Mouse (Mus musculus): ENCODE data around the gene Apoc2.
A peak's percentile ranks its signal among the peaks of the same experiment; 100 is the strongest.

Apoc2 gene

GRCm38 (mm10) chr7:19678901-19679300, 1.2 kb upstream of the Apoc2 start:
- DNase-seq (ENCODE audit: low spot score) = no peak

DNA sequence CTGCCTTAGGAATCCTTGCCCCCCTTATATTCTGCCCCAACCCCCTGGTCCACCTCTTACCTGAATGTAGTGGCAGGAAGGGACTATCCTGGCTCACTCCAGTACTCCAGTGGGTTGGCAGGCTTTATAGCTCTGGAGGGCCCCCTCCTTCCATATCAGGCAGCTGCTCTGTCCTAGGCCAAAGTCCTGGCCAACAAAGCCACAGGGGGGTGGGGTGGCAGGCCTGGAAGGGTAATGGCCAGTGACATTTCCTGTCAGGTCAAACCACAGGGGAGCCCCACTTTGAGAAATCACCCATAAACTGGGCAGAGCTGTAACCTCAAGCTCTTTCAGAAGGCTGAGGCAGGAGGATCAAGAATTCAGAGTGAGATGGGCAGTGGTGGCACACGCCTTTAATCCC, 1.1 kb downstream of the Apoc2 start:
- no peak for DNase-seq (ENCODE audit: low spot score)

- DNase-seq (ENCODE audit: low spot score) = no peak
Observed at GRCm38 (mm10) chr7:19675824-19676223, 1.9 kb downstream of the Apoc2 start.

GRCm38 (mm10) chr7:19673083-19673699, 4.5 kb downstream of the Apoc2 start:
- DNase-seq (ENCODE audit: low spot score) = no peak

DNA sequence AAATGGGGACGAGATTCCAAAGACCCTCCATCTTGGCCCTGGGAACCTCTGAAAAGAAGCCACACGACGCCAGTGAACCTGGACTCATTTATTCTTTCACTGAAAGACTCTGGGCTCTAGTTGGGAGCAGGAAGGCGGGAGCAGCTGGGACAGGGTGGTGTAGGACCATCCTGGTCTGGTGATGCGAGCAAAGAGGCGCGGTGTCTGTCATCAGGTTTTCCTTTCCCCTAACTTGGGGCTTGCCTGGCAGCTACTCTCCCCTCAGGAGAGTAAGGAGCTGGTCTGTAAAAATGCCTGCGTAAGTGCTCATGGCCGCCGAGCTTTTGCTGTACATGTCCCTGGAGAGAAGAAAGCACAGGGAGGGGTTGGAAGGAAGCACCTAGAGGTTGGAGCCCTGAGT, 6.2 kb downstream of the Apoc2 start:
- DNase-seq (ENCODE audit: low spot score) = no peak

DNA sequence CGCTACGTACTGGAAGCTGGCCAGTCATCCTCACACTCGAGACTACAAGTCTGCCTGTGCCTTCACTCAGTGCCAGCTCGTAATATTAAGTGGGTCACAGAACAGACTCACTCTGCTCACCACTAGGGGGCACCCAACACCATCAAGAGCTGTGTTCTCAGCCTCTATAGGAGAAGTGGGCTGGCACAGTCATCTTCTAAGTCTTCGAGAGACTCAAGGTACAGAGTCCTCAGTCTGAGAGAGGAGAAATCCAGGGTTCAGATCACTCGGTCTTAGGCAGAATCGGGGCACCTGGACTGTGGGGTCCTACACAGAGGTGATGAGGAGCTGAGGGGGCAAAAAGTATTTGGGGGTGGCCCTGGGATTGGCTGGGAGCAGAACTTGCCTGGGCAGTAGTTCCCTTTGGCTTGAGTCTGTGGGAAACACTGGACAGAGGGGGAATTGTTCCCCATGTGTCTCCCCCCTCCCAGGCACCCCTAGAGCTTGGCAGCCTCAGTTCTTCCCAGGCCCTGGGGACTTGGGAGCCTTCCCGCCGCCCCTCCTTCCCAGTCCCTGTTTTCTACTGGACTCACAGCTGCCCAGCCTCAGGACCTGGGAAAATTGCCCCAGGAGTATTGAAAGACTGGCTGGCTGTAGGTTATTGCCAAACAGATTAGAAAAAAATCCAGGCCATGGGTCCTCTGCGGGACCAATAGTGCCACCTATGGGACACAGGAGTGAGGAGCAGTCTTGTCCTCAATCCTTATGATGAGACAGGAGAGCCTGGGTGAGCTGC, 8.6 kb downstream of the Apoc2 start:
- peak; percentile 93 for DNase-seq (ENCODE audit: low spot score)

DNA sequence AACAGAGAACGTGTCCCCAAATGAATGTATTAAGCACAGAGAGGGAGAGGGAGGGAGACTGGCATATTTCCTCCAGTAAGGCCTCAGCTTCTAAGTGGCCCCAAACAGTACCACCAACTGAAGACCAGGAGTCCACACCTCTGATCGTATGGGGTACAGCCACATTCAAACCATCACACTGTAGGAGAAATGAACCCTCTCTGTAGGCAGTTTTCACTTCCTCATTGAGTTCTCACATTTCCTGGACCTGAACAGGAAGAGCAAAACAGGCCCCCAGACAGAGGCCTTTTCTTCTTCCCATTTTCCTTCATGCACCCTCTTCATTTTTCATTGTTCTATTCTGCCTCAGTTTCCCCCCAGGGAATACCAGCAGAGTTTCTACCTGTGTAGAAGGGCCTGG, 10.3 kb downstream of the Apoc2 start:
- DNase-seq (ENCODE audit: low spot score) = no peak

DNA sequence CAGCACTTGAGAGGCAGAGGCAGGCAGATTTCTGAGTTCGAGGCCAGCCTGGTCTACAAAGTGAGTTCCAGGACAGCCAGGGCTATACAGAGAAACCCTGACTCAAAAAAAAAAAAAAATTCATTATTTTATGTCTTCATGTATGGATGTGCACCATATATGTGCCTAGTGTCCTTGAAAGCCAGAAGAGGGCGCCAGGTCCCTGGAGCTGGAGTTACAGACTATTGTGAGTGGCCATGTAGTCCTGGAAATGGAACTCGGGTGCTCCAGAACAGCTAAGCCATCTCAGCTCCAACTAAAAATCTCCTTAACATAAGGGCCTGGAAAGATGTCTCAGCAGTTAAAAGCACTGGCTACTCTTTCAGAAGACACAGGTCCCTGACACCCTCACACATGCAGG, 11.0 kb downstream of the Apoc2 start:
- DNase-seq (ENCODE audit: low spot score) = no peak

GRCm38 (mm10) chr7:19664955-19665841, 12.5 kb downstream of the Apoc2 start, which contains the start of gene Clptm1:
Gene Clptm1 (minus strand): TSS chr7:19665033.
- peak; percentile 95 for DNase-seq (ENCODE audit: low spot score)

DNA sequence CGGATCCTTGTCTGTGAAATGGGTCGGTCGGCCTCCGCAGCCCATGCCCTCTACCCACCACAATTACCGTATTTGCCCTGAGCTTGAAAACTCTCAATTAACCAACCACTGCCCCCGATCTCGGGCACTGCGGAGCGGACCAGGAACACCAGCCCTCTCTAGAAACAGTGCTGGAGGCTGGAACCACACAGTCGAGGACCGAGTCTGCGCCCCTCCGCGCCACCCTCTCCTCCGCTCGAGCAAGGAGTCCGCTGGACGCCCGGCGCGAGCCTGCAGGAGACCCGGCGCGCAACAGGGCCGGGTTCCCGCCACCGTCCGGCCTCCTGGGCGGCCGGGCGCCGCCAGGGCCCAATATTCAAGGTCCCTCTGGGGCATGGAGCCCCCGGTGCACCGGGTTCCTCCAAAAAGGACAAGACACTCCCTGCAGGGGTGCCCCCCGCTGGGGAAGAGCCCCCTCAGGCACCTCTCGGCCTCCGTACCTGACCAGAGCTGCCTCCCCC, 13.2 kb downstream of the Apoc2 start:
- DNase-seq (ENCODE audit: low spot score) = no peak

DNA sequence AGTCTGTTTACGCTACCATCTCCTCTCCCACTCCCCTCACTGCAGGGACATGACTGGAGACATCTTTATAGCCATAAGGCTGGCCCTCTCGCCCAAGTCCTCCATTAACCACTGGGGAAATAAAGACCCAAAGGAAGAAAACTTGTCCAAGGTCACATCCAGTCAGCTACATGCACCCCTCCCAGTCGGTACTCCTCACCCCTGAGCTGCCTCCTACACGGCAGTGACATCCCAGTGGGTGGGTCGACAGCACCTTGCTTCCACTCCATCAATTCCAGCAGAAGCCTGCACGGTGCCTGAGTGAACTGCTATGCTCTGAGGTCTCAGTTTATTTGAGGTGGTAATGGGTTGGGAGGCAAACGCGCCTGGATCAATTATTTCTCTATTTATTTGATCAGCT, 13.8 kb downstream of the Apoc2 start:
- DNase-seq (ENCODE audit: low spot score) = no peak

- DNase-seq (ENCODE audit: low spot score) = no peak
Observed at GRCm38 (mm10) chr7:19652614-19653013, 25.1 kb downstream of the Apoc2 start.

DNA sequence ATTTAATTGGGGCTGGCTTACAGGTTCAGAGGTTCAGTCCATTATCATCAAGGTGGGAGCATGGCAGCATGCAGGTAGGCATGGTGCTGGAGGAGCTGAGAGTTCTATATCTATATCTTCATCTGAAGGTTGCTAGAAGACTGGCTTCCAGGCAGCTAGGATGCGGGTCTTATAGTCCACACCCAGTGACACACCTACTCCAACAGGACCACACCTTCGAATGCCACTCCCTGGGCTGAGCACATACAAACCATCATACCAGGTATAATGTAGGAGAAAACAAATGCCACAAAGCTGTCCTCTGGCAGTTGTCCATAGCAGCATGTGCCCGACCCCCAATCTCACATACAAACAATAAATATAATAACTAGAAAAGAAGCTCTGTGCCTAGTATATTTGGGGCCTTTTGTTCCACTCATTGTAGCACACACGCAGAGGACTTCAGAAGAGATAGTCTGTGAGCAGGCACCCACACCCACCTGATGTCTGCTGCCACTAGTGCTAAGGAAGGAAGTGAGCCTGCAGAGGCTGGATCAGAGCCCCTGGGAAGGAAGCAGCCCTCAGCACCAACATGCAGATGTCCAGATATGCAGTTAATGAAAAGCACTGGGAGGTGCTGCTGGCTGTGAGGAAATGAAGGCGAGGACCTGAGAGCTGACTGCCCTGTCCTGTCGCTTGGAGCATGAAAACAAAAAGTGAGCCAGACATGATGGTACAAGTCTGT, 26.5 kb downstream of the Apoc2 start:
- no peak for DNase-seq (ENCODE audit: low spot score)

DNA sequence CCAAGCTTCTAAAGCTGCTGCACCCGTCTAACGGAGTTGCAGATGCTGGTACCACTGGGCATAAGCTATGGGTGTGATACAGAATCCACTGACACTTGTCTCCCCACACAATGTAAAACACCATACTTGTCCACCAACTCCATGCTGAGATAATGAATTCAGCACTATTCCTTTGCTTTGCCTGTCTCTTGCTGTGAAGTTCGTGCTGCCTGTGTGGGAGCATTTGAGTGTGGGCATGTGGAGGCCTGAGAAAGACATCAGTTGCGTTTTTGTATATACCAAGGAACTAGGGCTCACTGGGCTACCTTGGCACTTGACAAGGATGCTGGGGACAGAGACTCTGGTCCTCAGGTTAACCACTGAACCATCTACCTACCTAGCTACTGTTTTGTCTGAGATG, 36.5 kb downstream of the Apoc2 start:
- no peak for DNase-seq (ENCODE audit: low spot score)

DNA sequence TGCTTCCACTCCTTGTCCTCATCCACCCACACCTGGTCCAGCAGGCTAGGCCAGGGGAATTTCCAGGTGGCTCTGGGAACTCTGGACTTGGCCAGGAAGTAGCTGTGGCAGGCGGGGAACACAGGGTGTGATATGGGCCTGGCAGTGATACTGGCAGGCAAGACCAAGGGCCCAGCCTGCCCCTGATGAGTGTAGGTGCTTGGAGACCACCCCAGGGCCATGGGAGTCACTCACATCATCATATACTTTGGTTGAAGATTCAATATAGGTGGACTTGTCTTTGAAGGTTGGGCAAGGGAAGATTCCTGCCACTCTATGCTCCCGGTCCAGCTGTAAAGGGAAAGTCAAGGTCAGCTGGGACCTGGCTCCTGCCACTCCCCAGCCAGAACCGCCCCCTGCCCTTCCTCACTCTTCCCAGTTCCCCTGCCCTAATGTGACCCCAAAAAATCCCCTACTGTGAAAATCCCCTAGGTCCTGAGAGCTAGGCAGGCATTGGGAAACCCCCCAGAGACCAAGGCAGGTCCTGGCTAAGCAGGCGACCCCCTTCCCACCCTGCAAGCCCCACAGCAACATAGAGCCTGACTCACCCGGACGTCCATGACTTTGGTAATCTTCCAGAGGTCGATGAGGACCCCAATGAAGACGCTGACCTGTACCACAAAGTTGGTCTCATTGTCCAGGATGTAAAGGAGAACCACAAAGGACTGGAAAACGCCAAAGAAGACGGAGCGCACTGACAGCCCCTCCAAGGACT, 42.5 kb downstream of the Apoc2 start:
- DNase-seq (ENCODE audit: low spot score) = no peak

GRCm38 (mm10) chr7:19634591-19634990, 43.1 kb downstream of the Apoc2 start:
- DNase-seq (ENCODE audit: low spot score) = no peak

DNA sequence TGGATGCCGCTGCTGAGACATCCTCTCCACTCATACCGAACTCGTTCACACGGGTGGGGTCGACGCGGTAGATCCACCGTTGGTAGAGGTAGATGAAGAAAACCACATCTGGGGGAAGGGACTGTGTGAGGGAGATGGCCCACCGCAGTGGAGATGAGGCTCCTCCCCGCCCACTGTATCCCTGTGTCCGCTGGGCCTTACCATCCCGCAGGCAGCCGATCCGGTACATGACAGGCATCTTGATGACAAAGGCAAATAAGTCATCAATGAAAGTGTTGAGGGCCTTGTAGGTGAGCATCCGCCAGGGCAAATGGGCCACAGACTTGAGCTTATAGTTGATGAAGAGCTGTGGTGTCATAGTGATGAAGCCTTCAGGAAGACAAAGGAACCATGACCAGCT, 43.9 kb downstream of the Apoc2 start:
- no peak for DNase-seq (ENCODE audit: low spot score)

DNA sequence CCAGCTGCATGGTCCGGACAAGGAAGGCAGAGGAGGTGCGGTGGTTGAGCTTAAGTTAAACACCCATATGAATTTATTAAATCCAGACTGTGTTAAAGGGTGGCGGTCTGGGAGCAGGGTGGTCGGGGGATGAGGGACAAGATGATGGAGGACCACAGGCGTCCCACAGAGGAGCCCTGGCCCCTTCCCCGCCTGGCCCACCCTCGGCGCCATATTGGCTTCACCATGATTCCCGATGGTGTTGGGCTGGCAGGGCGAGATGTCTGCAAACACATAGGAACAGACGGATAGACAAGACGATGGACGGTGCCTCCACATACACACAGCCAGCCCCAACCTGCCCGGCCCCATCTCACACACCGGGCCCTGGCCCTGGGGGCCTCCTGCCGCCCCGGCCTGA, 44.5 kb downstream of the Apoc2 start:
- no peak for DNase-seq (ENCODE audit: low spot score)

- no peak for DNase-seq (ENCODE audit: low spot score)
Observed at GRCm38 (mm10) chr7:19632720-19633119, 45.0 kb downstream of the Apoc2 start.

DNA sequence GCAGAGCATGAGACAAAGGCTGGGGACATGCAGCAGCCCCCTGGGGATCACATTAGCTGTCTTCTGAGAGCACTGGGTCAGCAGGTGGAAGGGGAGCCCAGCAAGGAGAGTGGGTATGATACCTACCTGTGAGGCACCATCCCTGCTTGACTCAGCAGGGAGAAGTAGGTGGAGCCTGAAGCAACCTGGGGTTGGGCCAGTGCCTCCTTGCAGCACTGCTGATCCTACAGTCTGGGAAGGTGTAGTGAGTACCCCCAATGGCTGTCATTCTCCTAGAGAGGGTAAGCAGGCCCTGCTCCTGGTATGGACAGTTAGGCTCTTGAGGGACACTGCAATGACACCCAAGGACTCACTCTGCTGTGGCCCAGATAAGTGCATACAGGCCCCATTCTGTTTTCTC, 45.5 kb downstream of the Apoc2 start:
- DNase-seq (ENCODE audit: low spot score) = no peak

GRCm38 (mm10) chr7:19629361-19629734, 48.4 kb downstream of the Apoc2 start, which contains the start of gene Relb:
Gene Relb (minus strand): TSS chr7:19629438.
- peak; percentile 81 for DNase-seq (ENCODE audit: low spot score)

Measured in left cerebral cortex, adult 11 months (tissue).